Mouse (Mus musculus) hindbrain, postnatal 0 days (tissue): Measurements from ENCODE around the gene Tsr1. TPM values are rescaled to one million over a fixed set of nuclear protein-coding genes. Genes with fewer than 3 reads are reported as not detected.

Experiments used
- ATAC-seq: fragments of 200-750 bp; cut with Nextera tagmentation; 2 replicates; pipeline ENCODE4 v1.8.0; 2017; ENCODE audit warnings: mild to moderate bottlenecking, moderate TSS enrichment, moderate library complexity
- DNase-seq: peaks from one replicate; pipeline ENCODE4 v3.0.0-alpha.2; 2015; ENCODE audit warnings: low spot score
- H3K27ac ChIP-seq: fragments of 300-500 bp; sonication (generic); 2 replicates; pipeline ENCODE4 v1.5.1; 2014; ENCODE audit warnings: mild to moderate bottlenecking
- H3K27me3 ChIP-seq: fragments of 300-500 bp; sonication (generic); 2 replicates; pipeline ENCODE4 v1.6.1; 2014; ENCODE audit warnings: low read length, mixed read lengths; ENCODE audit not compliant: insufficient read depth
- H3K36me3 ChIP-seq: fragments of 300-500 bp; sonication (generic); 2 replicates; pipeline ENCODE4 v1.6.1; 2014; ENCODE audit warnings: low read length, mixed read lengths; ENCODE audit not compliant: insufficient read depth
- H3K4me1 ChIP-seq: fragments of 300-500 bp; sonication (generic); 2 replicates; pipeline ENCODE4 v1.6.1; 2014; ENCODE audit warnings: antibody characterized with exemption, low read length, mixed read lengths; ENCODE audit not compliant: insufficient read depth
- H3K4me2 ChIP-seq: fragments of 300-500 bp; sonication (generic); 2 replicates; pipeline ENCODE4 v1.6.1; 2014; ENCODE audit warnings: low read depth, mild to moderate bottlenecking, low read length, moderate library complexity, mixed read lengths
- H3K4me3 ChIP-seq: fragments of 300-500 bp; sonication (generic); 2 replicates; pipeline ENCODE4 v1.5.1; 2014; ENCODE audit warnings: low read length
- H3K9ac ChIP-seq: fragments of 300-500 bp; sonication (generic); replicated peaks from 2 replicates; pipeline ENCODE4 v1.6.1; 2014; ENCODE audit warnings: mild to moderate bottlenecking, low read length, moderate library complexity, mixed read lengths
- H3K9me3 ChIP-seq: fragments of 300-500 bp; sonication (generic); 2 replicates; pipeline ENCODE4 v1.6.1; 2016; ENCODE audit warnings: low read length, mixed read lengths
- CTCF ChIP-seq: IDR thresholded peaks from 2 replicates; pipeline ENCODE4 v1.5.1; 2016; ENCODE audit warnings: antibody characterized with exemption, control low read depth, low read depth
- WGBS: fragments of 180-500 bp; shearing (Covaris S2); extraction: QIAGEN DNeasy Blood & Tissue Kit; methylation state at CpG from one replicate; pipeline ENCODE4 v1.1.7; 2014; 5-methylcytosine and 5-hydroxymethylcytosine counted together
- polyA plus RNA-seq: library from polyadenylated mRNA; unstranded; fragments of >200 nt; fragmentation: Nextera tagmentation; extraction: Ambion mirVana; gene quantifications from 2 replicates; pipeline ENCODE4 v1.2.1, GENCODE M21; 2015
- total RNA-seq: library from RNA; depleted of rRNA; stranded (reverse); fragments of >200 nt; gene quantifications from 2 replicates; pipeline ENCODE4 v1.2.3, GENCODE M21; 2014

Tsr1 gene
- total and polyA plus RNA-seq, 2 experiments from 2014 or later: 20.3 to 22.0 TPM

- no peak overlapping the region for H3K4me2 ChIP-seq
- H3K27ac ChIP-seq: no peak overlapping the region
- H3K36me3 ChIP-seq: peaks cover 58% of the 10 kb centered on the region
- H3K4me1 ChIP-seq: no peaks in the 10 kb centered on the region
- no peaks in the 10 kb centered on the region for H3K9me3 ChIP-seq
- DNase-seq (no peak), ATAC-seq (no peak)
- 78% methylated on average over 12 of the region's 12 CpGs for WGBS
- H3K27me3 ChIP-seq: no peaks in the 10 kb centered on the region
- no peak for TF ChIP-seq CTCF
- H3K9ac ChIP-seq: no peak overlapping the region
- no peak overlapping the region for H3K4me3 ChIP-seq
Observed at GRCm38 (mm10) chr11:74908618-74909399, 10.9 kb downstream of the Tsr1 start.

GRCm38 (mm10) chr11:74909978-74910377 is 12.1 kb downstream of the Tsr1 start:
- no peak overlapping the region for H3K4me3 ChIP-seq
- H3K4me2 ChIP-seq: no peak overlapping the region
- no peak overlapping the region for H3K27ac ChIP-seq
- H3K27me3 ChIP-seq: no peaks in the 10 kb centered on the region
- WGBS: 91% methylated on average over 4 of the region's 4 CpGs
- H3K4me1 ChIP-seq: no peaks in the 10 kb centered on the region
- no peak for TF ChIP-seq CTCF
- no peaks in the 10 kb centered on the region for H3K9me3 ChIP-seq
- H3K9ac ChIP-seq: no peak overlapping the region
- peaks cover 48% of the 10 kb centered on the region for H3K36me3 ChIP-seq
- DNase-seq (no peak), ATAC-seq (no peak)

- 82% methylated on average over 3 of the region's 3 CpGs for WGBS
- Histone ChIP-seq H3K27ac (no peak overlapping the region), H3K9me3 (no peaks in the 10 kb centered on the region), H3K27me3 (no peaks in the 10 kb centered on the region), H3K4me3 (no peak overlapping the region), H3K4me1 (no peaks in the 10 kb centered on the region), H3K9ac (no peak overlapping the region), H3K4me2 (no peak overlapping the region), H3K36me3 (peaks cover 23% of the 10 kb centered on the region; the same call in 1 of the 2 replicates)
- no peak for DNase-seq
- ATAC-seq: no peak
- no peak for TF ChIP-seq CTCF
Observed at GRCm38 (mm10) chr11:74912492-74912891, 14.6 kb downstream of the Tsr1 start.

GRCm38 (mm10) chr11:74919249-74919648 is 21.4 kb downstream of the Tsr1 start:
- no peaks in the 10 kb centered on the region for H3K27me3 ChIP-seq
- H3K4me2 ChIP-seq: no peak overlapping the region
- H3K4me1 ChIP-seq: no peaks in the 10 kb centered on the region; the same call in 1 of the 2 replicates
- no peaks in the 10 kb centered on the region for H3K9me3 ChIP-seq
- WGBS: 82% methylated on average over 6 of the region's 6 CpGs
- peaks cover 7% of the 10 kb centered on the region; the same call in 1 of the 2 replicates for H3K36me3 ChIP-seq
- no peak for DNase-seq
- no peak overlapping the region for H3K9ac ChIP-seq
- no peak for ATAC-seq
- TF ChIP-seq CTCF: no peak
- H3K4me3 ChIP-seq: no peak overlapping the region
- no peak overlapping the region for H3K27ac ChIP-seq

- Histone ChIP-seq H3K9me3 (no peaks in the 10 kb centered on the region), H3K27ac (no peak overlapping the region), H3K27me3 (no peaks in the 10 kb centered on the region), H3K4me1 (peaks cover 11% of the 10 kb centered on the region), H3K4me2 (no peak overlapping the region), H3K36me3 (peaks cover 3% of the 10 kb centered on the region; the same call in 1 of the 2 replicates), H3K4me3 (no peak overlapping the region), H3K9ac (no peak overlapping the region)
- WGBS: 66% methylated on average over 4 of the region's 4 CpGs
- no peak for DNase-seq
- ATAC-seq: no peak
- TF ChIP-seq CTCF: peak; percentile 46
Observed at GRCm38 (mm10) chr11:74924149-74924548, 26.3 kb downstream of the Tsr1 start.

GRCm38 (mm10) chr11:74925577-74926387 is 27.9 kb downstream of the Tsr1 start, which contains the start of the genes Smg6 and Srr:
Smg6 (plus strand) TSS chr11:74925823.
Srr (minus strand) TSS chr11:74925948.
- H3K4me1 ChIP-seq: peaks cover 11% of the 10 kb centered on the region
- WGBS: under 1% methylated on average over 62 of the region's 88 CpGs
- H3K9me3 ChIP-seq: no peaks in the 10 kb centered on the region
- peak within 1 kb of the TSS; percentile 96 for H3K4me3 ChIP-seq
- H3K36me3 ChIP-seq: no peaks in the 10 kb centered on the region
- peak within 1 kb of the TSS; percentile 96 for H3K27ac ChIP-seq
- no peaks in the 10 kb centered on the region for H3K27me3 ChIP-seq
- DNase-seq (peak; percentile 98), ATAC-seq (peak; percentile 96)
- H3K9ac ChIP-seq: peak within 1 kb of the TSS; percentile 93
- no peak for TF ChIP-seq CTCF
- H3K4me2 ChIP-seq: peak within 1 kb of the TSS; percentile 77
